Mouse (Mus musculus) hindbrain, embryonic 11.5 days (tissue): ENCODE results near the gene Fam178b. TPM values are rescaled to one million over a fixed set of nuclear protein-coding genes. Genes with fewer than 3 reads are reported as not detected.
"Not testable (repeated sequence)": the region's sequence is repeated elsewhere in the genome, so short reads cannot be mapped to it uniquely, and the experiment has no call there.

Experiments
- ATAC-seq: fragments of 200-750 bp; cut with Nextera tagmentation; 2 replicates; pipeline ENCODE4 v1.8.0; 2017; ENCODE audit warnings: mild to moderate bottlenecking, moderate TSS enrichment, moderate library complexity; ENCODE audit not compliant: low FRiP score
- DNase-seq: peaks from one replicate; pipeline ENCODE4 v3.0.0-alpha.2; 2015; ENCODE audit warnings: low spot score
- H3K27ac ChIP-seq: fragments of 300-500 bp; sonication (generic); 2 replicates; pipeline ENCODE4 v1.5.1; 2014; ENCODE audit warnings: mild to moderate bottlenecking, low read depth, low read length
- H3K27me3 ChIP-seq: fragments of 300-500 bp; sonication (generic); 2 replicates; pipeline ENCODE4 v1.6.1; 2014; ENCODE audit warnings: mild to moderate bottlenecking, low read length, moderate library complexity, mixed read lengths; ENCODE audit not compliant: control insufficient read depth, insufficient read depth
- H3K36me3 ChIP-seq: fragments of 300-500 bp; sonication (generic); 2 replicates; pipeline ENCODE4 v1.6.1; 2014; ENCODE audit warnings: mild to moderate bottlenecking, low read length, moderate library complexity, mixed read lengths; ENCODE audit not compliant: control insufficient read depth, insufficient read depth
- H3K4me1 ChIP-seq: fragments of 300-500 bp; sonication (generic); replicated peaks from 2 replicates; pipeline ENCODE4 v1.6.1; 2014; ENCODE audit warnings: low read length, mixed read lengths; ENCODE audit not compliant: control insufficient read depth, insufficient read depth
- H3K4me2 ChIP-seq: fragments of 300-500 bp; sonication (generic); replicated peaks from 2 replicates; pipeline ENCODE4 v1.6.1; 2014; ENCODE audit warnings: mild to moderate bottlenecking, low read depth, low read length
- H3K4me3 ChIP-seq: fragments of 300-500 bp; sonication (generic); 2 replicates; pipeline ENCODE4 v1.5.1; 2014; ENCODE audit warnings: low read depth, low read length
- H3K9ac ChIP-seq: fragments of 300-500 bp; sonication (generic); 2 replicates; pipeline ENCODE4 v1.6.1; 2014; ENCODE audit warnings: low read depth, low read length
- H3K9me3 ChIP-seq: fragments of 300-500 bp; sonication (generic); 2 replicates; pipeline ENCODE4 v1.6.1; 2016; ENCODE audit warnings: low read length; ENCODE audit not compliant: control insufficient read depth
- WGBS: fragments of 180-500 bp; shearing (Covaris S2); extraction: QIAGEN DNeasy Blood & Tissue Kit; methylation state at CpG from one replicate; pipeline ENCODE4 v1.1.7; 2014; 5-methylcytosine and 5-hydroxymethylcytosine counted together
- polyA plus RNA-seq: library from polyadenylated mRNA; unstranded; fragments of >200 nt; fragmentation: Nextera tagmentation; extraction: Ambion mirVana; gene quantifications from 2 replicates; pipeline ENCODE4 v1.2.1, GENCODE M21; 2014

Fam178b gene
- polyA plus RNA-seq, 1 experiment from 2014 or later, result 0.52 TPM

- Histone ChIP-seq H3K27me3 (no peaks in the 10 kb centered on the region), H3K27ac (no peak within 1 kb of the TSS), H3K4me1 (no peaks in the 10 kb centered on the region), H3K4me3 (no peak within 1 kb of the TSS), H3K9me3 (no peaks in the 10 kb centered on the region), H3K9ac (no peak within 1 kb of the TSS), H3K36me3 (no peaks in the 10 kb centered on the region; the same call in 1 of the 2 replicates), H3K4me2 (no peak within 1 kb of the TSS)
- ATAC-seq, result no peak
- DNase-seq, result no peak
- 45% methylated on average over 9 of the region's 9 CpGs for WGBS
These were observed 143.8 kb downstream of the Fam178b start, which contains the start of gene Gm42417 for GRCm38 (mm10) chr1:36539186-36539585. TSS of gene Gm42417 (minus strand) at chr1:36539429.

- Histone ChIP-seq H3K27me3 (no peaks in the 10 kb centered on the region), H3K4me2 (no peak overlapping the region), H3K9me3 (no peaks in the 10 kb centered on the region), H3K4me3 (no peak overlapping the region), H3K4me1 (no peaks in the 10 kb centered on the region), H3K9ac (no peak overlapping the region), H3K27ac (no peak overlapping the region), H3K36me3 (no peaks in the 10 kb centered on the region; the same call in 1 of the 2 replicates)
- ATAC-seq (no peak), DNase-seq (no peak)
- WGBS, result 88% methylated on average over 4 of the region's 4 CpGs
These were observed 144.3 kb downstream of the Fam178b start for GRCm38 (mm10) chr1:36538727-36539126.

GRCm38 (mm10) chr1:36536783-36537182, 146.2 kb downstream of the Fam178b start, which contains the start of gene Ankrd23:
TSS of gene Ankrd23 (minus strand) at chr1:36536883.
- ATAC-seq, DNase-seq, H3K4me1 ChIP-seq, H3K36me3 ChIP-seq, H3K4me3 ChIP-seq, H3K27ac ChIP-seq, H3K9me3 ChIP-seq, H3K9ac ChIP-seq, H3K4me2 ChIP-seq, H3K27me3 ChIP-seq: not testable (repeated sequence)
- WGBS, result 93% methylated on average over 9 of the region's 9 CpGs

GRCm38 (mm10) chr1:36536397-36536728, 146.6 kb downstream of the Fam178b start:
- Histone ChIP-seq H3K27ac (no peak overlapping the region), H3K9me3 (no peaks in the 10 kb centered on the region), H3K4me1 (no peaks in the 10 kb centered on the region), H3K4me3 (no peak overlapping the region), H3K36me3 (no peaks in the 10 kb centered on the region), H3K9ac (no peak overlapping the region), H3K4me2 (no peak overlapping the region), H3K27me3 (no peaks in the 10 kb centered on the region)
- DNase-seq, result no peak
- 72% methylated on average over 8 of the region's 8 CpGs for WGBS
- no peak for ATAC-seq

GRCm38 (mm10) chr1:36535477-36536396, 147.2 kb downstream of the Fam178b start:
- Histone ChIP-seq H3K4me3 (no peak overlapping the region), H3K27me3 (no peaks in the 10 kb centered on the region), H3K9me3 (no peaks in the 10 kb centered on the region), H3K9ac (no peak overlapping the region), H3K36me3 (no peaks in the 10 kb centered on the region), H3K4me2 (no peak overlapping the region), H3K27ac (no peak overlapping the region), H3K4me1 (no peaks in the 10 kb centered on the region)
- no peak for ATAC-seq
- DNase-seq, result no peak
- 84% methylated on average over 11 of the region's 11 CpGs for WGBS

- Histone ChIP-seq H3K4me1 (no peaks in the 10 kb centered on the region), H3K9ac (no peak overlapping the region), H3K9me3 (no peaks in the 10 kb centered on the region), H3K4me3 (no peak overlapping the region), H3K4me2 (no peak overlapping the region), H3K27me3 (no peaks in the 10 kb centered on the region), H3K36me3 (no peaks in the 10 kb centered on the region), H3K27ac (no peak overlapping the region)
- WGBS, result 87% methylated on average over 6 of the region's 6 CpGs
- DNase-seq (no peak), ATAC-seq (no peak)
These were observed 148.4 kb downstream of the Fam178b start for GRCm38 (mm10) chr1:36534595-36535058.

GRCm38 (mm10) chr1:36533546-36533945, 149.4 kb downstream of the Fam178b start:
- Histone ChIP-seq H3K4me2 (no peak overlapping the region), H3K4me3 (no peak overlapping the region), H3K27me3 (no peaks in the 10 kb centered on the region), H3K36me3 (no peaks in the 10 kb centered on the region), H3K4me1 (no peaks in the 10 kb centered on the region), H3K9me3 (no peaks in the 10 kb centered on the region), H3K9ac (no peak overlapping the region), H3K27ac (no peak overlapping the region)
- WGBS, result 88% methylated on average over 6 of the region's 6 CpGs
- ATAC-seq (no peak), DNase-seq (no peak)

- Histone ChIP-seq H3K27me3 (no peaks in the 10 kb centered on the region), H3K4me3 (no peak overlapping the region), H3K9me3 (no peaks in the 10 kb centered on the region), H3K4me2 (no peak overlapping the region), H3K9ac (no peak overlapping the region), H3K4me1 (no peaks in the 10 kb centered on the region), H3K36me3 (no peaks in the 10 kb centered on the region), H3K27ac (no peak overlapping the region)
- ATAC-seq (no peak), DNase-seq (no peak)
- 91% methylated on average over 12 of the region's 12 CpGs for WGBS
These were observed 151.5 kb downstream of the Fam178b start for GRCm38 (mm10) chr1:36531461-36531860.

- H3K4me1 ChIP-seq, result no peaks in the 10 kb centered on the region
- no peak for ATAC-seq
- WGBS, result 95% methylated on average over 7 of the region's 7 CpGs
These were observed 152.0 kb downstream of the Fam178b start for GRCm38 (mm10) chr1:36530962-36531361.

More at GRCm38 (mm10) chr1:36530962-36531361, 152.0 kb downstream of the Fam178b start:
- Histone ChIP-seq H3K9me3 (no peaks in the 10 kb centered on the region), H3K36me3 (no peaks in the 10 kb centered on the region), H3K27ac (no peak overlapping the region), H3K4me3 (no peak overlapping the region), H3K4me2 (no peak overlapping the region), H3K9ac (no peak overlapping the region), H3K27me3 (no peaks in the 10 kb centered on the region)
- no peak for DNase-seq
